Mouse (Mus musculus) CD4-positive helper T cell, adult 2 months (primary cell): ENCODE results near the gene Arhgef10l.

Experiments
- DNase-seq: peaks from one replicate; pipeline ENCODE4 v3.0.0-alpha.2; 2012; ENCODE audit warnings: low read depth, missing footprints, low spot score

The Arhgef10l gene

DNA sequence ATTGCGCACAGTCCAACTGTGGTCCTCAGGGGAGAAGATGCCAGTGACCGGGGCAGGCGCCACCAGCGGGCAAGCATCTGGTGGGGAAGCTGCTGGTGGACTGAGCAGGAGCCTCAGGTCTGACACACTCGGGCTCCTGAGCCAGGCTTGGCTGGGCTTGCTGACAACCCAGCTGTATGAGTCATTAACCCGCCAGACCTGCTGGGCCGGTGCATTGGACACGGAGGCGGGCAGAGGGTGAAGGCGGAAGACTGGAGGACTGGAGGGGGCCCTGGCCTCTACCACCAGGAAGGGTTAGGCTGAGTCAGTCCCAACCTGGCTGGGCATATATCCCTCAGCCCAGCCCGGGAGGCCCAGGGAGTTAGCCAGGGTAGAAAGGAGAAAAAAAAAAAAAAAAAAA, at the start of gene Arhgef10l:
Gene Arhgef10l, minus strand, starts transcription at position 253 of the 400 bp plus-strand sequence.
- no peak for DNase-seq

DNA sequence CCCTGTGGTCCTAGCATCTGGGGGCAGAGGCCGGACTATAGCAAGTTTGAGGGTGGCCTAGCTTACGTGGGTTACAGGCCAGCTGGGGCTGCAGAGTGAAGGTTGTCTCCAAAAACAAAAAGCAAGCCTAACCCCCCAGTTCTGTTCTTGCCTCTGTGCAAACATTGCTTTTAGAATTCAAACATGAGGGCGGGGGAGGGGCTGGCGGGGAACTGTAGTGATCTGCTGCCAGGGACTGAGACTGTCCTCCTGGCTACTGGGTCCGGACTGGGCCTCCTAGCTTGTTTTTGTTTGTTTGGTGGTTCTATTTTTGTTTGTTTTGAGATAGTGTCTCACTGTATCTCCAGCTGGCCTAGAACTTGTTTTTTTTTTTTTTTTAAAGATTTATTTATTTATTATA, 48.8 kb upstream of the Arhgef10l start:
- no peak for DNase-seq

DNA sequence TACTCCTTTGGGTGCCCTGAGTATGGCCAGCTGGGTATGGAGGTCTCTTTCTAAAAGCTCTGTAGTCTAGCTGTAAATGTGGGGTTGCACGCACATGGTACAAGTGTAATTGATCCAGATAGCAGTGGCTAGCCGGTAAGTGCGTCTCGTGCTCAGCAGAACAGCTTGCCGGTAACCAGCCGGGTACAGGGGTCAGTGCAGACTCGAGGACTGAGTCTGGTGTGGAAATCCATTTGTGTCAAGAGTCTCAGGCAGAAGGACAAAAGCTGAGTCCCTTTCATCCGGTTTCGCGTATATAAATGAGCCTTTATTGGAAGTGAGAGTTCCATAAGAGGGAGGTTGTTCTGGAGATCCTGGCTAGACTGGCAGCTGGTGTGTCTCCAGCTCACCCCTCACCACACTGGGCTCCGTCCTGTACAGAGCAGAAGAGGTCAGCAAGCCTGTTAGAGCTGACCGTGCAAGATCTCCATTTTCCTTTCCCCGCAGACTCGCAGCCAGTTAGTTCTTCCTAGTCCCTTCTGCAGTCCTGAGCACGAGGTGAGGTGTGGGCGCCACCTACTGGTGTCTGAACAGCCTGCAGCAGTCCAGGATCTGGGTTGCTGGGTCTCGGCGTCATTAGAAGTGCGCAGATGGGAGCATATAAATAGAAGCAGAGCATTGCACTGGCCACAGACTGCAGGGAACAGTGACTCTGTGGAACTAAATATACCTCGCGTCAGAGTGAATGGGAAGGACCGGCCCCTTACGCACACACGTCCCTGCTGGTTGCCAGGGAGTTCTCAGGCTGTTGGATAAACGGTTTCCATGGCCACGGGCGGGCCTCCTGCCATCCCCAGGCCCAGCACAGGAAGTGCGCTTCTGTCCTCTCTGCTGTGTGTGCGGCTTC, 47.9 kb upstream of the Arhgef10l start:
- DNase-seq, result peak; percentile 81

DNA sequence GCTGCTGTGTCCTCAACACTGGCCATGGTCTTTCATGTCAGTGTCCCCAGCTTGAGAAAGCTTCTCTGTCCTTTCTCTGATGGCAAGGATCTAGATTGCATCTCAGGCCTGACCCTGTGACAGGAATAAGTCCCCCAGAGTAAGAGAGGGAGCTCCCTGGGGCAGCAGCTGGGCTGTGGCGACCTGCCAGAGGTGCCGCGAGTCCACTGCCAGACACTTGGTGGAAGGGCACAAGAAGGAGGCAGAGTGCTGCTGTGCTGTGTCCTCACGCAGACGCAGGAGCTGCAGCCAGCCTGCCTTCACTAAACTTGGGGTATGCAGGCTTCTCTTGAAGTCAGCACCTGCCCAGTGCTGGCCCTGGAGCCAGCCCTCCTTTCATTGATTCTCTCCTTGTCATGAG, 45.5 kb upstream of the Arhgef10l start:
- no peak for DNase-seq

DNA sequence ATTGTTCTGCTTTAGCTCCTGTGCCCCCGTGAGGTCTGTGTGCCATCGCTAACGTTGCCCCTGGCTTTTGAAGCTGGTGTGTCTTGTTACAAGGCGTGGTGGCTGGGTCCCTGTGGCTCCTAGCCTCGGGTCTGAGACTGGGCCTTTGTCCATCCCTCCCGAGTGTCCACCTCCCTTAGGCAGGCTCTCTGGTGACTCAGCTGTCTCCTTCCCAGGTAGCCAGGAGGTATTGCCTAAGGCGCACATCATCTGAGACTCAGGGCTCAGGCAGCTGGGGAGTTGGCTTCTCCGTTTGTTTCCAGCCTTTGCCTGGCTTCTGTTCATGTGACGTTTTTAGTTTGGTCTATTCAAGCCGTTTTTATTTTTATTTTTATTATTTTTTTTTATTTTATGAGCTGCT, 45.0 kb upstream of the Arhgef10l start:
- no peak for DNase-seq

DNA sequence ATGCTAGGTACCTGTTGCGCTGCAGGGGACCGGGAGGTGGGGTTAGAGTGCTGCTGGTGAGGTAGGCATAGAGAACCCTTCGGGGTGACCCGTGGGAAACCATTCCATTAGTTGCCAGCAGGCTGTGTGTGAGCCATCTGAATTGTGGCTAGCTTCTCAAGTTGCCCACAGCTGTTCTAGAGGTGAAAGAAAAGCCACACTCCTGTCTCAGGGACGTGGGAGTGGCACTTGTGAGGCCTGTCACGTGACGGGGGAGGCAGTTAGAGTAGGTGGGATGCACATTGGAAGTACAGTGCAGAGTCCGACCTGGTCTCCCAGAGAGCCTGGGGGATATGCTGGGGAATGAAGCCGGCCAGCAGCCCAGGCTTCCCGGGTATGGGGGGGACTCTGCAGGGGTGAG, 43.8 kb upstream of the Arhgef10l start:
- no peak for DNase-seq

DNA sequence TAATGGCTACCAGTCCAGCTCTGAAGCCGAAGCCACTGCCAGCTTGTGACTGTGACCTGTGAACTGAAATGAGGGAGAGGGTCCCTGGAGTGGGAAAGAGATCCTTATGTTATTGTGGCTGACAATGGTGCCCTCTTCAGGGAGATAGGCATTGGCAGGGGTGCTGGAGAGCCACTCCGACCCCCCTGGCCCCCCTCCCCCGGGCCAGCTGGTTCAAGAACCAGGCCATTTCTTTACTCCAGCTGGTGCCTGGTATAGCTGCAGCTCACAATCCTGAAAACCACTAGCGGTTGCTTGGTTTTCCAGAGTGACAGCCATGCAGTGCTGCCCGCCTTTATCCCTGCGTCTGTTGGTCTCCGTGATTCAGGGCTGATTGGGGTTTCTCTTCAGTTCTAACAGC, 43.3 kb upstream of the Arhgef10l start:
- DNase-seq, result no peak

DNA sequence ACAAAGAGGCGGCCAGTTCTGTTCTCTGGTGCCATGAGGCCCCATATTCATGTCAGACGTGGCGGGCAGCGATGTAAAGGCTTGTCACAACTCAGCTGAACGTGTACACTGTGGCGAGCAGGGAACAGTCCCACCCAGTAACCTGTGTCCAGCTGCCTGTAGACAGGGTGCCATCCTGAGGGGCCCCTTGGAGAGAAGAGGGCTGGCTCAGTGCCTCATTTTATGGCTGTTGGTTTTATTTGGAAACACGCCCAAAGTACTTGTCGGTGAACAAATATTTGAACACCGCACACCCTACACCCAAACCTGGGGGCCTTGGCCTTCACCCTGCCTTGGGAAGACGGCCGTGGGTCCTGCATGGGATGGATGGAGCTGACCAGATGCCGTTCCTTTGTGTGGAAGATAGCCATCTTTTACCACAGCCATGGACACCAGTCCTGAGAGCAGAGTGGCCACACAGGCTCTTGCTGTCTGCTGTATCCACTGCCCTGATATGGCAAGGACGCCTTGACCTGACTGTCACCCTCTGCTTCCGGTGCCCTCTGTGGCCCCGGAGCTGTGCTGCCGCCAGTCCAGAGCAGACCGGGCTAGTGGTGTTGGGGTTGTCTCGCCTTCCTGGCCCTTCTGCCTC, 42.6 kb upstream of the Arhgef10l start:
- DNase-seq, result no peak

DNA sequence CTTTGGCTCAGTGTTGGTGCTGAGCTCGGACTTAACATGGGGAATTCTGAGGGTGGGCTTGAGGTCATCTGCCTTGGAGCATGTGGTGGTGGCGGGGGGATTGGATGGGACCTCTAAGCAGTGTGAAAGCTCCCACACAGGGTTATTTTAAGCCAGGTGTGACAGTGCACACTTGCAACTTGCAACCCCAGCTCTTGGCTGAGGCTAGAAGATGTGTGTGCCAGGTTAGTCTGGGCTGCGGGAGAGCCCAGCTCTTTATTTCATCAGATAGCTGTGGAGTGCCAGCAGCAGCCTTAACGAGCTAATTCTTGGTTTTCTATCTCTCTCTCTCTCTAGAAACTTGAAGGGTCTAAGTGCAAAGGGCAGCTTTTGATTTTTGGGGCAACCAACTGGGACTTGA, 41.8 kb upstream of the Arhgef10l start:
- no peak for DNase-seq

DNA sequence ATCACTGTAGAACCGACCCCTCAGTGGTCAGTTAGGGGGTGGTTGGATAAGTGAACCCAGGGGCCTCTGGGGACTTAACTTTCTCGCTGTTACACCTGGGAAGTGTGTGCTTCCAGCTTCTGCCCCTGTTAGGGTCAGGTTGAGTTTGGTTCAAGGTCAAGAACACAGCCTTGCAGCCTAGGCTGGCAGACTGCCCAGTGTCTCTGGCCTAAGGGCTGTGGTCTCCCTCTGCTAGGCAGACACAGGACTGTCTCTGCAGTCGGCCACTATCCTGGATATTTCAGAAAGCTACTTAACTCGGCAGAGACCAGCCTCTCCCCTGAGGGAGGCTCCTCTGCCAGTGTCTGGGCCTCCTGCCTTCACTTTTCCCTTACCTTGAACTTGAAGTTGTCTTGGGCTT, 38.4 kb upstream of the Arhgef10l start:
- no peak for DNase-seq

DNA sequence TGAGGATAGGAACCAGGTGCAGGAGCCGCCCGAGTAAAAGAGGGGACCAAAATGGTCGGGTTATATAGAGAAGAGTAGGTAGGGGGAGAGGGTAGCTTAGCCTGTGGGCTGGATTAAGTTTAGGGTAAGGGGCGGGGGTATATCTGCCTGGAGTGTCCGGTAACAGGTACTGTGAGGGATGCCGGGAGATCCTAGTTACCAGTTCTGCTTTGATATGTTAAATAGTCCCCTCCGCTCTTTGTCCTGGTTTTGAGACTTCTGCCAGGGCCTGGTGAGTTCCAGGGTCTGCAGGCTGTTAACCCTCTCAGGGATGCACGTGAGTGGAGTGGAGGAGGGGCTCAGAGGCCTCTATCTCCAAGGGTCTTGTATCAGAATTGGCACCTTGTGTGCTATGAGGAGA, 37.8 kb upstream of the Arhgef10l start:
- DNase-seq, result no peak

DNA sequence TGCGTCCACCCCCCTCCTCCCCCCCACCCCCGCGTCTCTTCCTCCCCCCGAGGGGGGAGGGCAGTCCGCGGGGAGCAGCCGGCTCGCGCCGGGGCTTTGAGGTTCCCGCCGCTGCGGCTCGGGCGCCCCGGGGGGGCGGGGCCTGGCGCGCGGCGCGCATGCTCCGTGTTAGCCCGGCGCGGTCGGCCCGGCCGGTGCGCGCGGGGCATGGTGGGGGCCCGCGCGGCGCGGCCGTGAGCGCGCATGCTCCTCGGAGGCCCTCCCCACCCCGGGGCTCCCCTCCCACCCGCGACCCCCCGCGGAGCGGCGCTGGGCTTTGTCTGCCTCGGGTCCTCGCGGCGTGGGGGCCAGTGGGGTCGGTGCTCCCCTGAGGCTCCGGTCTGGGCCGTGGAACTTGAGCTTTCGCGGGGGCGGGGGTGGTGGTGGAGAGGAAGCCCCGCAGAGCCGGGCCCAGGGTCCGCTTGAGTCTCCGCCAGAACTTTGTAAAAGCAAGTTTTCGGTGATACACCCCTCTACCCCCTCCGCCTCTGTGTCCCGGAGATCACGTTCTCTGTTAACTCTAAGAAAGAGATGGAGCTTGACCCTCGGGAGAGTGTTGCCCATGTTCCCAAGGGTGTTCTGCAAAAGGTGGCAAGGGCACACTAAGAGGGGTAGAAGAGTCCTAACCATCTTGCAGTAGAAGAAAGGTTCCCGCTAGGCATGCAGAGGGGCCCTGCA, 37.0 kb upstream of the Arhgef10l start:
- DNase-seq, result peak; percentile 87

DNA sequence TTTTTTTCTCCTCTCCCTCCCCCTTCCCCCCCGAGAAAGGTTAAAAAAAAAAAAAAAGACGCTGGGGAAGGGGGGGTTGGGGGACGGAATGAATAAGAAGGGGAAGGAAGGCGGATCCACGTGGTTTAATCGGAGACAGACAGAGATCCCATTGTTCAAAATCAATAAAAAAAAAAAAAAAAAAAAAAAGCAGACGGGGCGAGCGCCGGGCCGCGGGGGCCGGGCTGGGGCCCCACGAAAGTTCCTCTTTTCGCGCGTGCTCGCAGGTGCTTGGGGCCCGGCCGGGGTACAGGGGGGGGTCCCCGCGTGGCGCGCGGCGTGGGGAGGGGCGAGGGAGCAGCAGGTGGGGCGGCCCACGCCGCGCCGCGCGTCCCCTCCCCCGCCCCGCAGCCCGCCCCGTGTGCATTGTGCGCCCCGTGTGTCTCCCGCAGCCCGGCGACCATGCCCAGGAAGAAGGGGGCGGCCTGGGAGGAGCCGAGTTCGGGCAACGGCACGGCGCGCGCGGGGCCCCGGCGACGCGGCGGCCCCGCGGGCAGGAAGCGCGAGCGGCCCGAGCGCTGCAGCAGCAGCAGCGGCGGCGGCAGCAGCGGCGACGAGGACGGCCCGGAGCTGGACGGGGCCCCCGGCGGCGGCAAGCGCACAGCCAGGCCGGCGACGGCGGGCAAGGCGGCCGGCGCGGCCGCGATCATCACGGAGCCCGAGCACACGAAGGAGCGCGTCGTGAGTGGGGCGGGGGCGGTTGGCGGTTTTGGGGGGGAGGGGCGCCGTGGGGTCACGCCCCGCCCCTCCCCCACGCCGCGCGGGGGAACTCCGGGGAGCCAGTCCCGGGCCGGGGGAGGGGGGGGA, 36.1 kb upstream of the Arhgef10l start:
- peak; percentile 85 for DNase-seq

DNA sequence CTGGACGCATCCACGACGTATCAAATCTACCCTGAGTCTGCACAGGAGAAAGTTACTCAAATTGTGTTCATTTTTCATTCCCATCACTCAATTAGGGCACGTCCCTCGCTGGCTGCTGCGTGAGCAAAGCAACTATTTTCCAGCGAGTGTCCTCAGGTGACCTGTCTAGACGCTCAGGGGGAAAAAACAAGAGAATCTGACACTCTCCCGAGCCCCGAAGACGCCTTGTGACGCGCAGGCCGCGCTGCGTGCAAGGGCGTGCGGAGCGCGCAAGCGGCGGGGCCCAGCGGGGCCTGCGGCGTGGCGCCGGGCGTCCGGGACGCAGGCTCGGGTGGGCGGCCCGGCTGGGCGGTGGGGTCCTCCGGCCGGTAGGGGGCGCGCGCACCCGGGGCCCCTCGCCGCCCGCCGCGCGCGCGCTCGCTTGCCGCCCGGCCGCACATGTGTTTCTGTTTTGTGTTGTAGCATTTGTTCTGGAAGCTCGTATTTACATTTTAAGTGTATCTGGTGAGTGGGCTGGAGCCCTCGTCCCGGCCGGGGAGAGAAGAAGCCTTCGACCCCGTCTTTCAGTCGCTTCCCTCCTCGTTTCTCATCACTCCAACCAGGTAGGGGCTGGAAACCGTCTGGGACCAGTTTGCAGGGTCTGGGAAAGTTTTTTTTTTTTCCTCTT, 35.4 kb upstream of the Arhgef10l start:
- DNase-seq, result peak; percentile 89

DNA sequence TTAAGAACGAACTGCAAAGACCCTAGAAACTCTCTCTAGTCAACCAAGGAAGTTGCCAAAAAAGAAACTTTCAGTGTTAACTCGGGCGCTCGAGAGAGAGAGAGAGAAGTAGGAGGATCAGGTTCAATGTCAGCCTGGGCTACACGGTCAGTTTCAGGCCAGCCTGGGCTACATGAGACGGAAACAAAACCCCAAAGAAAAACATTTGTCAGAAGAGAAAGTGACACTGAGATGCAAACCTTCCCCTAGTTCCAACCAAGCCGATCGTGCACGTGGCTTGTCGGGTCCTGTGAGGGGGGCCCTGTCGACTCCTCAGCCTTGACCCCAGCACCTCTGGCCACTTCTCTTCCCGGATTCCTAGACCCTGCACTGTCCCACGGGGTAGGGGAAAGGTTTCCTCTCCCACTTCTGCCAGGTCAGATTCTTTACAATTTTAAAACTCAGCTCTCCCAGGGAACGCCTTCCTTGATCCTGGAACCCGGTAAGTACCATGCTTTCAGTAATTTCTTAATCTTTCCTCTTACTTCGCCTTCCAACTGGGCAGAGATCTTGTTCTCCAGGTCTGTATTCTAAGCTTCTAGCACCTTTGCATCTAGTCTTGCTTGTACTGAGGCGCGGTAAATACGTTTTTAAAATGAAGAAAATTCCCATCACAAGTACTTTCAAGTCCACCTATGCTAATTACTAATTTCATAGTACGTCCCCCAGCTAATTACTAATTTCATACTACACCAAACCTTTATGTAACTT, 34.6 kb upstream of the Arhgef10l start, which contains the start of gene Rcc2:
Gene Rcc2, plus strand, starts transcription at position 273 of the 750 bp plus-strand sequence.
- DNase-seq, result no peak

DNA sequence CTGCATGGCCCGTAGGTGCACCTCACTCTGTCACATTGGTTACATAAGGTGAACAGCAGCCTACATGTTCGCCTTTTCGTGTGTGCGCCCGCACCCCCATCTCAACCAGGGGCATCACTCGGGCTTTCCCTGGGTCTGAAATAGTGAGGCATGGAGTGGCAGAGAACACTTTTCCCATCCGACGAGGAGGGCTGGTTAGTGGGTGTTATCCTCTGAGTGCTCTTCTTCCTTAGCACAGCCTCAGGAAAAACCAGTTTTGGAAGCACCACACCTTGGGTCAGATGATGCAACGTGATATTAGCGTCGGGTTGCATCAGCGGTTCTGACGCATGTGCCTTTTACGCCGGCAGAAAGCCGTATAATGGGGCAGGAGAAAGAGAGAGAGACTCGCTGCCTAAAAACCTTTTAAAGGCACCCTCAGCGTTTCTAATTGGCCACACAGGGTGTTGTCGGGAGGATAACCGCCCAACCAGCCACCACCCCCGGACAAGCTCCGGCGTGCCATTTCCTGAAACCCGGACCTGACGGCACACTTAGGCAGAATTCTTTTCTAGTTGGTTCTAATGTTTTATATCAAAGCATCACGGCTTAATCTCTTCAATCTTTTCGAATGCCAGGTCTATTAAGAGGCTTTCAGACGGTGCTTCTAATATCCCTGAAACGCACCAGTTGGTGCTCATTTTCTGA, 33.8 kb upstream of the Arhgef10l start:
- peak; percentile 88 for DNase-seq

DNA sequence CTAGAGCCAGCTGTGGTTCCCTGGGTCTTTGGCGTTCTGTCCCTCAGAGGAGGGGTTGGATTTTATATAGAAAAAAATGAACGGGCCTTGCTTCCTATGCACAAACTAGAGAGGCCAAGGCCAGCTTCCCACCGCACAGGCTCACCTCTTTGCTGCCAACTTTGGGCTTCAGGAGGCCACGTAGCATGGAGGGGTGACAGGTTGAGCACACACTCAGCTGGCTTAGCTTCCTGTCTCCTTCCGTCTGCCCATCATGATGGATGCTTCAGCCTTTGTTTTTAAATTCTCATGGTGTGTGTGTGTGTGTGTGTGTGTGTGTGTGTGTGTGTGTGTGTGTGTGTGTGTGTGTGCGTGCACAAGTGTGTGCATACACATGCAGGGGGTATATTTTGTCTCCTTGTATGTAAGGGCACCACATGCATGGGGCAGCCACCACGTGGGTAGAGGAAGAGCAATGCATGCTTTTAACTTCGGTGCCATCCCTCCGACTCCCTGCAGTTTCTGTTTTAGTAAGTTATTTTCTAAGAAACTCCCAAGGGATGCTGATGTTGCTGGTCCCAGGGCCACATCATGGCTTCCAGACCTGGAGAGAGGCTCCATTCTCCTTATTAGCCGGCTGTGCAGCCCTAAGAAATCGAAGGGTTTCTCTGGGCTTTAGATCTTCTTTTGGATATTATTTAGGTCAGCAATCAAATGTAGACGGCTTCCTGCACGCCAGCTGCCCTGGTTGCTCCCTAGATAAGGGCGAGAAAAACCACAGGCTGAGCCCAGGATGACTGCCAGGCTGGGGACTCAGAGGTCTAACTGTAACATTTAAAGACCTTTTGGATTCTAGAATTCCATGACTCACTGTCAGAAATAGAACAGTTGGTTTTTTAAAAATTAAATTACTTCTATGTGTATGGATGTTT, 30.1 kb upstream of the Arhgef10l start:
- DNase-seq, result no peak

DNA sequence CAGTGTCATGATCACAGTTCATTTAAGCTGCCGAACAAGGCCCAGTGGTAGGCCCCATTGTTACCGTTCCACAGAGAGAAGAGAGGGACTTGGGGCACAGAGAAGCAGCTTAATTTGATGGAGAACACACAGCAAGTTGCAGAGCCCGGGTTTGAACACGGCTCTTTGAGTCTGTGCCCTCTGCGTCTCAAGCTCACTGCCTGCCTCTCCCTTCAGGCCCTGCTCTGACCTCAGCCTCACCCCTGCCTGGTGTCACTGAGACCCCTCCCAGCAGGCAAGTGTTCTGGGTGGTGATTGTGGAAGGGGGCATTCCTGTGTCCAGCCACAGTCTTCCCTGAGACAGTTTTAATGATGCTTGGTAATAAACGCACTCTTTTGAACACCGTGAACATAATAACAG, 29.3 kb upstream of the Arhgef10l start:
- DNase-seq, result no peak
